Mouse (Mus musculus) embryonic facial prominence, embryonic 10.5 days (tissue): ENCODE measurements around the gene Ppid. TPM values are rescaled to one million over a fixed set of nuclear protein-coding genes. Genes with fewer than 3 reads are reported as not detected.

ENCODE experiments used
- DNase-seq: peaks from one replicate; pipeline ENCODE4 v3.0.0-alpha.2; 2017; ENCODE audit warnings: low spot score
- H3K27ac ChIP-seq: fragments of 300-500 bp; sonication (generic); replicated peaks from 2 replicates; pipeline ENCODE4 v1.5.1; 2016; ENCODE audit warnings: mild to moderate bottlenecking
- H3K27me3 ChIP-seq: fragments of 300-500 bp; sonication (generic); replicated peaks from 2 replicates; pipeline ENCODE4 v1.6.1; 2016; ENCODE audit warnings: low read depth, mild to moderate bottlenecking; ENCODE audit not compliant: poor library complexity, severe bottlenecking
- H3K36me3 ChIP-seq: fragments of 300-500 bp; sonication (generic); replicated peaks from 2 replicates; pipeline ENCODE4 v1.6.1; 2016; ENCODE audit warnings: mild to moderate bottlenecking, moderate library complexity
- H3K4me1 ChIP-seq: fragments of 300-500 bp; sonication (generic); 2 replicates; pipeline ENCODE4 v1.6.1; 2016
- H3K4me3 ChIP-seq: fragments of 300-500 bp; sonication (generic); 2 replicates; pipeline ENCODE4 v1.5.1; 2016; ENCODE audit warnings: mild to moderate bottlenecking, moderate library complexity
- H3K9me3 ChIP-seq: fragments of 300-500 bp; sonication (generic); 2 replicates; pipeline ENCODE4 v1.6.1; 2016; ENCODE audit warnings: mild to moderate bottlenecking
- WGBS: fragments of 180-500 bp; shearing (Covaris S2); methylation state at CpG from one replicate; pipeline ENCODE4 v1.1.7; 2016; 5-methylcytosine and 5-hydroxymethylcytosine counted together
- polyA plus RNA-seq: library from polyadenylated mRNA; unstranded; fragments of >200 nt; fragmentation: Nextera tagmentation; extraction: Ambion mirVana; gene quantifications from 2 replicates; pipeline ENCODE4 v1.2.1, GENCODE M21; 2016

The Ppid gene
- polyA plus RNA-seq, 1 experiment from 2014 or later, result 228 TPM

DNA sequence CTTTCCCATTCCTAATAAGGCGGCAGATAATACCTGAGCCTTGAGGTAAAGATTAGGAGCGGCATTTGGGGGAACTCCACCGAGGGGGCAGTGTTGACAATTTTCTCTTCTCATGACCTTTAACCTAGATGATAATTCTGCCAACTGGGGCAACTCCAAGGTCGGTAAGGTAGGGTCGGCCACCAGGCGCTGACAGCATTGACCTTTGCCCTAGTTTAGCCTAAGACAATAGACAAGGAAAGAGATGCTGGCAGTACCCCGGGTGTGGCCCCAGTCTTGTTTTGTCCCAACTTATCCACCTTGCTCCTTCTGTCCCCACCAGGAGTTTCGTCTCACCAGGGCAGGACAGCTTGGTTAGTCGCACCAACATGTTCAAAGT is 37.0 kb downstream of the Ppid start:
- Histone ChIP-seq H3K4me1 (peaks cover 23% of the 10 kb centered on the region), H3K9me3 (peaks cover 6% of the 10 kb centered on the region; the same call in 1 of the 2 replicates), H3K27ac (peak overlapping the region; percentile 93), H3K27me3 (no peaks in the 10 kb centered on the region), H3K4me3 (peak overlapping the region; percentile 83), H3K36me3 (peaks cover 24% of the 10 kb centered on the region)
- no peak for DNase-seq
- under 1% methylated on average over 9 of the region's 9 CpGs for WGBS

DNA sequence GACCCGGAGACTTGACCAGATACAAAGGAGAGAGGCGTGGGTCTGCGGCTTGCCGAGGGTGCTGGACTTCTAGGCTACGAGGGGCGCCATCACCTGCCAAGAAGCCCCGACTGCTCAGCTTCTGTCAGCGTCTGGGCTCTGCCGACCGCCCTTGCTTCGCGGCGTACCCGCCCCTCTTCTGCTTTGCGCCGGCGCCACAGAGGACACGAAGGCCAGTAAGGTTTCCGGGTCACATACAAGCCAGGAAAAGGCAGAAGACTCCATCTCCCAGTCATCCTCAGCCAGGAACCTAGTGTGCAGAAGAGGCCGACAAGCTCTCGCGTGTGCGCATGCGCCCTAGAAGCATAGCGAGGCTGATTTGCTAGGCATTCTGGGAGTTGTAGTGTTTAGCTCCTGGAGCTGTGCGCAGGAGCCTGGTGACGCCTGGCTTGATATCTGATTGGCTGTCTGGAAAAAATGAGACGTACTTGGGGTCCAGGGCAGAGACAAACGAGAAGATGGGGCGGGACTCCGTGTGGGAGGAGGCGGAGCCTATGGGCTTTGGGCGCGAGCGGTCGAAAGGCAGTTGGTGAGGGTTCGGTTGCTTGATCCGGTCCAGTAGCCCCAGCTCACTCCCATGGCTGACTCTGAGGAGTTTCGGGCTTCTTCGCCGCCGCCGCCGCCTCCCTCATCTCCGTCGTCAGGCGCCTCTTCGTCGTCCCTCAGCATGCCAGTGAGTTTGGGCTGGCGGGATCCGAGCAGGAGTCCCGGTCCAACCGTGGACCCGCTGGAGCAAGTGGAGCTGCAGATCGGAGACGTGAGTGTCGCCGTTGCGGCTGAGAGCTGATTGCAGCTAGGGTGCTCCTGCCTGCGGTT is 37.6 kb downstream of the Ppid start, which contains the start of gene 4930579G24Rik:
4930579G24Rik (plus strand) TSS at position 519 of the 855 bp plus-strand sequence.
- Histone ChIP-seq H3K4me1 (peaks cover 23% of the 10 kb centered on the region), H3K9me3 (peaks cover 12% of the 10 kb centered on the region; the same call in 1 of the 2 replicates), H3K27me3 (no peaks in the 10 kb centered on the region), H3K36me3 (peaks cover 30% of the 10 kb centered on the region), H3K4me3 (peak within 1 kb of the TSS; percentile 83), H3K27ac (peak within 1 kb of the TSS; percentile 93)
- peak; percentile 96 for DNase-seq
- under 1% methylated on average over 60 of the region's 60 CpGs for WGBS

DNA sequence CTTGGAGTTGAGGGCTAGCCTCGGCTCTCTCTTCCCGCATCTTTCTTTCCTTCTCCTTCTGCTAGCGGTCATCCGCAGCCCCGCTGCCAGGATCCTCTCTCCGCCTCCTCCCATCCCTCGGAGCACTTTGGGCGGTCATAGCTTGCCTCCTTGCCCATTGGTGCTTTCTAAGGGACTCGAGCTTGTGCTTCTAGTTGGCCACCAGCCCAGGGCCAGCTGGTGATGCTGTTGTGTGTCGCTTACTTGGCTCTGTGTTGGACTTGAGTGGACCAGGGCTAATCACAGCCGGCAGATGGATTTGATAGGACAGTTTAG is 38.2 kb downstream of the Ppid start, which contains the start of gene Etfdh:
Etfdh (minus strand) TSS at position 85 of the 315 bp plus-strand sequence.
- WGBS, result 2% methylated on average over 11 of the region's 11 CpGs
- DNase-seq, result peak; percentile 74
- H3K27ac ChIP-seq, result peak within 1 kb of the TSS; percentile 93
- peak within 1 kb of the TSS; percentile 83 for H3K4me3 ChIP-seq
- peaks cover 32% of the 10 kb centered on the region for H3K36me3 ChIP-seq
- peaks cover 14% of the 10 kb centered on the region; the same call in 1 of the 2 replicates for H3K9me3 ChIP-seq
- peaks cover 23% of the 10 kb centered on the region for H3K4me1 ChIP-seq
- no peaks in the 10 kb centered on the region for H3K27me3 ChIP-seq

DNA sequence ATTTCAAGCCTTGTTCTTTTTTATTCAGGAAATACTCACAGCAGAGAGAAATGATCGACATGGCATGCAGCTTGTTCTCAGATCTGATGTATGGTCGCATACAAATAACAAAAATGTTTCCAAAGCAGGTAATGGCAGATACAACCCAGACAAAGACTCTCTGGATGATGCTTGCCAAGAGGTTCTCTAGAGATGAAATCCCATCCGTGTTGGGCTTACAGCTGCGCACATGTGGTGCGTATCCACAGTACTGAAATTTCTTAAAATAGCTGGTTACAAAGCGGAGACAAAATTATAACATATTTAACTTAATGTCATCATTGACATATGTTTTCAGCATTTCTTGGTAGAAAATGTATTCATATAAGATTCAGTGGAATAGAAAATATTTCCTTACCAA is 61.0 kb downstream of the Ppid start:
- WGBS, result 92% methylated on average over 6 of the region's 6 CpGs

More for the DNA sequence above, 61.0 kb downstream of the Ppid start:
- Histone ChIP-seq H3K4me1 (no peaks in the 10 kb centered on the region), H3K4me3 (no peak overlapping the region), H3K9me3 (no peaks in the 10 kb centered on the region), H3K27me3 (no peaks in the 10 kb centered on the region), H3K27ac (no peak overlapping the region), H3K36me3 (no peaks in the 10 kb centered on the region)
- no peak for DNase-seq

Other genes with a start within 250 kb of the Ppid start
- 5.1 and 5.4 TPM in 2 replicates for gene Fnip2, start 23.5 kb upstream of the Ppid start, polyA plus RNA-seq
- 33.0 and 34.4 TPM in 2 replicates for gene 4930579G24Rik, start 37.7 kb downstream of the Ppid start, polyA plus RNA-seq
- gene Etfdh, start 38.2 kb downstream of the Ppid start, polyA plus RNA-seq, result 45.3 and 48.4 TPM in 2 replicates
- 0.04 and 0.15 TPM in 2 replicates for gene Rxfp1, start 146.5 kb downstream of the Ppid start, polyA plus RNA-seq